Mouse (Mus musculus): Measurements from ENCODE around the gene Fxyd3.

Fxyd3 gene

DNA sequence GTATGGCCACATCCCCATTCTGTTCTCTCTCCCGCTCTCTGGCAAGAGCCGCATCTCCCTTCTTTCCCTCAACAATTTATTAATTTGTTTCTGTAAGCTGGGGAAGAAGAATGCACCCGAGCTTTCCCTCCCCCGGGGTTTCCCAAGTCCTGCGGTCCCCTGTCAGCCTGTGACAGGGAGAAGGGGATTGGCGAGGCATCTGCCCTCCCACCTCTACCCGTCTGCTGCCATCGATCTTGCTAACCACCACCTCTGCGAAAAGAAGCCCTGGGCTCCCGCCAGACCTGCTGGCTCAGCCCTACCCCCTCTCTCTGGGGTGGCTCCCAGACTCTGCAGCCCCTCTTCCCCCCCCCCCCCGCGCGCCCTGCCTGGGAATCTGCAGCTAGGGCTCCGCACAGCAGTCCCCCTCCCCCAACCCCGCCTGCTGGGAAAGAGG, 26.6 kb downstream of the Fxyd3 start:
- no peak for DNase-seq (ENCODE audit: low read depth, low spot score)

DNA sequence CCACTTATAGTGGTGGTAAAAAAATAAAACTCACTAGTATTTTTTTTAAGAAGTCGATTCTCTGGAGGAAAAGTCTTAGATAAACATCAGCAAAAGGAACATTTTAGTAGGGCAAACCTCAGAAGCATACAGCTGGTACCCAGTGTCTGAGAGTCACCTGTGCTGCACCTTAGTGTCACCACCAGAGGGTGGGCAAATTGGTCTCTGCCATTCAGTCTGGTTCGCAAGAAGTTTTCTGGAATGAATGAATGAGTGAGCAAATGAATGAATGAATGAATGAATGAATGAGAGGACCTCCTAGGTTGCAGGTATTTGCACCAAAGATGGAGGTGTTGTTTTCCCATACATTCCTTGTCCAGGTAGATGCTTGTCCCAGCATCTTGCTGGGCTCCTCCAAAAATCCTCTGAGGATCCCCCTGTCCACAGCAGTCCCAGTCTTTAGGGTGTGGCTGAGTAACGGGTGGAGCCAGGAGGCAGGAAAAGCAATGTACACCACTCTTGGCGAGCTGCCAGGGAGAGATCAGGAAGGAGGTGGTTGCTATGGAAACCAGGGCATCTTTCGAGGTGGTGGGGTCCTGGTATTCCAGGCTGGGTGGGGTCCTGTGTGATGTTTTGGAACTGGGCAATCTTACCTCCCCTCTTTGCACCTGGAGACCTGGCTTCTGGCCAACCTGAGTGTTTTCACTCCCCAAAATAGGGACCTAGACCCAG, 27.2 kb downstream of the Fxyd3 start:
- no peak for DNase-seq (ENCODE audit: low read depth, low spot score)

DNA sequence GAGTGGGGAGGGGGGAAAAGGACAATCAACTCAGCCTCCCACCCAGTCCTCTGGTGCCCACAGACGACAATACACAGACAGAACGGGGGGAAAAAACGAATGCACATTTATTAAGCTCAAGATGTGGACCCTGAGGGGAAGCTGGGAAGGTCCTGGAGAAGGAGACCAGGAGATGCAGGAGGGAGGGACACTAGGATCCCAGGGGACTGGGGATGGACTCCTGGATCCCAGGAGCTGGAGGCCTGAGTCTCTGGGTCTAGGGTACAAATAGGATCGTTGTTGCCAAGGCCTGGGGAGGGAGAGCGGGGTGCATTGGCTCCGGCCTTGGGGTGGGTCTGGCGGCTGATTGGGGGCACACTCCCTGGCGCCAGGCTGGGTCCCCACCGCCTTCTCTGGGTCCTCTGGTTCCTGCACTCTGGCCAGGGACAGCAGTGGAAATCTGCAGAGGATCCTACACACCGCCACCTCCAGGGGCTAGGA, 34.0 kb downstream of the Fxyd3 start, which contains the start of gene Fxyd5:
Fxyd5 (minus strand) TSS at position 51 of the 480 bp plus-strand sequence.
- DNase-seq (ENCODE audit: low read depth, low spot score), result no peak

DNA sequence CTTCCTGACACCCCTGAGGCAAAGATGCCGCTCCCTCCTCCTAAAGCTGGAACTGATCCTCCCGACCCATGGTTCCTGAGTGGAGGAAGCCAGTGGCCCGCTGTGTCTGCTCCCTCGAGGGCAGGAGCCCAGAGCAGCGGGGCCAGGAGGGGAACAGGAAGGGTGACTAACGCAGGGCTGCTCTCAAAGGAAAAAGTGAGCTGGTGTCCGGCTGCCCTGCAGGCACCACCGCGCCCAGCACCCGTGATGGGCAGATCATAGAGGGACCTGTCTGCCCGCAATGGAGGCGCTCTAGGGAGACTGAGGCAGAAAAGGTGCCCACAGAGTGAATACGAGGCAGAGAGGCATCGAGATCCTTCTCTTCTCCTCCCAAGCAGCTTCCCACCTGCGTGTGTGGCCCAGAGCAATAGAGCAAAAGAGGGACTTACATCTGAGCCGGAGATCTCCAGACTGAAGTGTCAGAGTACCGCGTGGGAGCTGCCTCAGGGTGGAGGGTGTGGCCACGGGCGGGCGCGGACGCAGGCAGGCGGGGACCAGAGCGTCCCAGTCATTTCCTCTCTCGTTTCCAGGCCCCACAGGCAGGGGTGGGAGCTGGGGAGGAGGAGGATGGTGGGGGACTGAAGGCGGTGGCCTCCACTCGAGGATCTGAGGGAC, 34.7 kb downstream of the Fxyd3 start:
- no peak for DNase-seq (ENCODE audit: low read depth, low spot score)

DNA sequence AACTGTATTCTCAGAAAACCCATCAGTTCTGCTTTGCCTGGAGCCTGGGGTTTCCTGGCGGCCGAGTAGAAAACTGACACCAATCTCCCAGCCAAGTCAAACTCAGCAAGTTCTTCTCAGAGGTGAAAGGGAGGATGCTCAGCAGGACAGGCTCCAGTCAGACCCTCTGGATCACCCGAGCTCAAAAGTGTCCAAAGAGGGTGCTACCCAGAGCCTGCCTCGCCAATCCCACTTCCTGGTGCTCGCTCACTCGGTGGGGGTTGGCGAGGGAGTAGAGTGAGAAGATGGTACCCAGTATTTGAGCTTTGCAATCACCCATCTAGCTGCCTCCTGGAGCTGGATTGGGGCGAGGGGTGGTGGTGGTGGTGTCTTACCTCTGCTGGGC, 35.5 kb downstream of the Fxyd3 start:
- no peak for DNase-seq (ENCODE audit: low read depth, low spot score)

DNA sequence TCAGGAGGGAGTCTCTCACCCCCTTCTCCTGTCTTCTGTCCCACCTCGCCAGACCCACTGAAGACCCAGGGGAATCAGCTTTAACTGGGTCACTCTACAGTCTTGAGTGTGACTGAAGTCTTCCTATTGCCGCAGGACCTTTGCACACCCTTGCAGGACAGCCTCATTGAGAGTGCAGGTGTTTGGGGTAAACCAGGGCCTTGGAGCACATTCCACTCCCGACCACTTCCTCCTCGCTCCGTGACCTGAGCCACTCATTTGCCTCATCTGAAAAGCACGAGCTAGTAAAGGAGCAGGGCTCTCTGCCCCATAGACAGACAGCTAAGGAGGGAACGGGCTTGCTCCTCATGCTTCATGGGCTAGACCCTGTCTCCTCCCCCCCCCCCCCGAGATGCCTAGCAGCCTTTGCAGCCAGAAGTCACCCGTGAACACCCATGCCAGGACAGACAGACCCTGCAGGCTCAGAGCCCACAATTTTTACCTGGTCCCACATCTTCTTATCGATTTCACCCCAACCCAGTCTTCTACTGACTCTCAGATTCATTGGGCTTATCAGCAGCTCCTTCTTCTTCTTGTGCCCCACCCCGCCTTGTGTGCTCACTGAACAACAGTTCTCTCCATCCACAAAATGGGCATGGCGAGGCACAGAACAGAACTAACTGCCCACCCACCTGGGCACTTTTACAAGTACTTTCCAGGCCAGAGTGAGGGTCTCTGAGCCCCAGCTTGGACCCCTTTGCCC, 36.1 kb downstream of the Fxyd3 start:
- DNase-seq (ENCODE audit: low read depth, low spot score), result no peak

DNA sequence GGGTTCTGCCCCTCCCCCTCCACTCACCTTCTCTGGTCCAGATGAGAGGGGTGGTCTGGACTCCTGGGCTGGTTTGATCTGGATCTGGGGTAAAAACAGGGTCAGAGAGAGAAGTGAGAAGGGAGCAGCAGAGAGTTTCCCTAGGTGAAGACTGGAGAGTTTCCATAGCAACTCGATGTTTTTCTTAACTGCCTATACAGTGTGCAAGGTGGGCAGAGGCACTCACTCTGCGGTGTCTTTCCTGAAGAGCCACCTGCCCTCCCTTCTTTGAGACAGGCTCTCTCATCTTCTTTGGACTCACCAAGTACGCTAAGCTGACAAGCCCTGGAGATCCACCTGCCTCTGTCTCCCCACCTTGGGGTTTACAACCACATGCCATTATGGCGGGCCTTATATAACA, 37.5 kb downstream of the Fxyd3 start:
- no peak for DNase-seq (ENCODE audit: low read depth, low spot score)

DNA sequence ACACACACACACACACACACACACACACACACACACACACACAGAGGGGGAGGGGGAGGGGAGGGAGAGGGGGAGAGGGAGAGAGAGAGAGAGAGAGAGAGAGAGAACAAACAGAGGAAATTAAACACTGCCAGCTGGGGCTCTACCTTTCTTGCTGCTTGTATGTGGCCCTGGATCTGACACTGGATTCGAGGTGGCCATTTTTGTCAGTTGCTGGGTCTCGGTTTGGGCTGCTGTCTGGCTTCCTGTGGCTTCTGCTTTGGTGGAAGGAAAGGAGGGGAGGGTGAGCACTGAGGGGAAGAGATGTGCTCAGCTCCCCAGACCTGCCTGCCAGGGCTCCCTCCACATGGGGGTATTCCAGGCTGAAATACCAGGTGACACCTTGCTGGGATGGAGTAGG, 38.8 kb downstream of the Fxyd3 start:
- no peak for DNase-seq (ENCODE audit: low read depth, low spot score)

DNA sequence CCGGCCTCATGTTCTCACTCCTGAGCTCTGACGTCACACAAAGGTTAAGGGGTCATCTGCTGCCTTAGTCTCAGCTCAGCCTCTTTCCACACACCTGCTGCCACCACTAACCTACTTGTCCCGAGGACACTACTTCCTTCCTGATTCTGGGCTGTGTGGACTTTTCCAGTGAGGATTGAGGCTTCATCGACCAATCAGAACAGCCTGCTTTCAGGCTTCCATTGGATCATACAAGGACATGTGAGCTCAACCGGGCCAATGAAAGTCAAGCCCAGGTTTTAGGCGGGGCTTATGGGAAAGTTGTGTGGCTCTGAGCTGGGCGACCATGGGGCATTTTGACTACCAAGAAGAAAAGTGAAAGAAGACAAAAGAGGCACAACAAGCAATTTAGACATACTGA, 39.6 kb downstream of the Fxyd3 start:
- DNase-seq (ENCODE audit: low read depth, low spot score), result no peak

DNA sequence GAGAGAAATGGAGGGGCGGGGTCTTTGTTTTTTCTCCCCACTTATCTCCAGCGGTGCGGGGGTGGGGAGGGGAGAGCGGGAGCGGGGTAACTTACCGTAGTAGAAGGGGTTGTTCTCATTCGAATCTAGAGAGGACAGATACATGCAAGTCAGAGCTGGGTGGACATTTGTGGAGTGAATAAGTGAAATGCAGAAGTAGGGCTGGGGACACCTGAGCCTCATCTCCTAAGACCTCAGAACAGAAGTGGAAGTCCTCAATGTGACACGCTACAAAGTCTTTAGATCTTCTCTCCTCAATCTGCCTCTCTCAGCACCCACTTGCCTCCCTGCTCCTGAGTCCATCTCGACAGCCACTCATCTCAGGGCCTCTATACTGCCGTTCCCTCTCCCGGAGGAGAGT, 41.2 kb downstream of the Fxyd3 start:
- no peak for DNase-seq (ENCODE audit: low read depth, low spot score)

DNA sequence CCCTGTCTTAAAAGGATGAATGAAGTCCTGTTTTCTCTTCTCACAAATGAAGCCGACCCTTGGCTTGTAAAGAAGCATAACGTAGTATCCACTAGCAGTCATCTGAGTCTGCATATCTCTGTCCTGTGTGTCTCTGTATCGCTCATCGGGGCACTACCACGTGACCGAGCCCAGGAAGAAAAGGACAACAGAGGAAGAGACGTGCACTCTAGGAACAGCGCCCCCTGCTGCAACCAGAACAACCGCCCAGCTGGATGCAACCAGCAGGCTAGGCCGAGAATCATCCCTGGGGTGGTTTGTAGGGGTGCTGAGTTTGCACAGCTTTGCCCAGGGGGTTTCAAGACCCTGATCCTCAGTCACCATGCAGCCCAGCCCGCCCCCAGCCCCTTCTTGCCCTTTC, 41.7 kb downstream of the Fxyd3 start:
- no peak for DNase-seq (ENCODE audit: low read depth, low spot score)

DNA sequence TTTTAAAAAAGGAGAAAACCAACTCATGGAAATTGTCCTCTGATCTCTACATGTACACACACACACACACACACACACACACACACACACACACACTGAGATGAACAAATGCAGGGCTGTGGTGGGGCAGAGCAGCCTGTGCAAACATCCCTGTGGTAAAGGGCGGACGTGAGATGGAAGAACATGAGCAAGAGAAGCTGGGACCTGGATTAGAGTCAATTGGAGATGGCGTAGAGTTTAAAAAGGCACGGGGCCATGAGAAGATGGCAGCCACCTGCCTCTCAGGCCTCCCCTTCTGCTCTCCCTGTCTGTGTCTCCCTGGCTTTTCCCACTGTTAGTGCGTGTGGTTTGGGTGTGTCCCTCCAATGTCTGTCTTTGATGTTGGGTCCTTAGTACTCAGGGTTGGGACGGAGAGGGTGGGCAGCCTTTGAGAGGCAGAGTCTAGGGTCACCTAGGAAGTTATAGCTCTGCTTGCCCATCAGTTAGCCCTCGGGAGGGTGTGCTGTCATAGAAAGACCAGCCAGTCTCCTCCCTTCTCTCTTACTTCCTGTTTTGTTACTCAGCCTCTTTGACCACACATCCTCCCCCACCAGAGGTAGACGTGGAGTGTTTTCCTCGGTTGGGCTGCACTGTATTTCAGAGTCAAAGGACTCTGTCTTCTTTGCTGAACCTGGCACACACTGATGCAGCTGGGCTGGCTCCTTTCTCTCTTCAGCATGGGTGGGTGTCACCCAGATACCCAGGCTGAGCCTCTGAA, 42.9 kb downstream of the Fxyd3 start:
- no peak for DNase-seq (ENCODE audit: low read depth, low spot score)

DNA sequence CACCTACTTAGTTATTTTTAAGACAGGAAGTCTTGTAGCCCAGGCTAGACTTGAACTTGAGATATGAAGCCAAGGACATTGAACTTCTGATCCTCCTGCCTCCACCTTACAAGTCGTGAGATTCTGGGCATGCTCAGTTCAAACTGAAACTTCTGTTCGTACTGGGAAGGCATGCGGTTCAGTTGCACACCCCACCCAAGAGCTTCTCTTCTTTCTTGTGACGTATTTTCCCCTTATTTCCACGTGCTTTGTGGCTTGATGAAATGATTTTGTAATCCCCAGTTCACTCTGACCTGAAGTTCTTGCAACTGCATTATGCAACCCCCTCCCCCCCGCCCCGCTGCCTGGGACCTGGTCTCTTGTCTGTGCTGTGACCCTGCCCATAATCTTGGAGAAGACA, 44.8 kb downstream of the Fxyd3 start:
- no peak for DNase-seq (ENCODE audit: low read depth, low spot score)

DNA sequence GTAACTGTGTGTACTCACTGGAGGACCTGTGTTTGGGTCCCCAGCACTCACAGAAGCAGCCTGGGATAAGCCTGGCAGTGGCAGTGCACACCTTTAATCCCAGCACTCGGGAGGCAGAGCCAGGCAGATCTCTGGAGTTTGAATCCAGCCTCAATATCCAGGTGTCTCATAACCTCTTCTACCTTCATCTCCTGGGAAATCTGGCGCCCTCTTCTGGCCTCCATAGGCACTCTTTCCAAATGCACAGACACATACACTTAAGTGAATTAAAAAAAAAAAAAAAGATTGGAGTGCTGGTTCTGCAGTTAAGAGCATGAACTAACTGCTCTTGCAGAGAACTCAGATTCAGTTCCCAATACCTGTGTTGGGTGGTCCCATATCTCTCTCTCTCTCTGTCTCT, 45.8 kb downstream of the Fxyd3 start:
- DNase-seq (ENCODE audit: low read depth, low spot score), result no peak

DNA sequence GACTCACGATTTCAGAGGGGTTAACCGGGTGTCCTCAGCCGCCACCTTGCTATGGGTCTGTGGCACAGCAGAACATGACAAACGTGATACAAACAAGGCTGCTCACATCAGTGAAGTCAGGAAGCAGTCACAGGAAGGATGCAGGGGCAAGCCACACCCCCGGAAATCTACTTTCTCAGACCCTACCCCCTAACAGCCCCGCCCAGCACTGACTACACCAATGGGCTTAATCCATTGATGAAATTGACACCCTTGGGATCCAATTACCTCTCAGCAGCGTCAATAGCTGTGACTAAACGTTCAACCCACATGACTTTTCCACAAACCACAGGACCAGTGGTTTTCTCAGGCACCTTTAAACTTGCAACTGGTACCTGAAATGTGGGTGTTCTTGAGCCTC, 47.9 kb downstream of the Fxyd3 start:
- DNase-seq (ENCODE audit: low read depth, low spot score), result no peak

All from embryo, embryonic 11.5 days (tissue).